Comparison of ENCODE assay signal across 9 mouse cellular contexts in genomic region chr5:34170726-34171125, GRCm38 (mm10). TPM values are rescaled to one million over a fixed set of nuclear protein-coding genes. Genes with fewer than 3 reads are reported as not detected.
DNase-seq lines count a peak whose midpoint lies in the region; ATAC-seq and TF ChIP-seq lines count a peak whose summit lies in the region.
"Had no signal": no experiment of that assay in that cellular context is flagged by ENCODE, and none has a peak within 500 bp of the region (broad histone marks: within the 10 kb centered on the region; RNA-seq: fewer than 3 reads in every experiment).

No protein-coding gene starts in this region.

- WGBS in liver, embryonic 16.5 days (ENCODE audit: insufficient replicate concordance): 54% methylated on average over 4 of the region's 4 CpGs

- peak overlapping the region; percentile 72 for H3K27ac ChIP-seq in cortical plate, adult 2 months (ENCODE audit: insufficient read depth, low read length)
- H3K27ac ChIP-seq in liver, embryonic 16.5 days (ENCODE audit: low read length): peak overlapping the region; percentile 50

- H3K4me3 ChIP-seq in cortical plate, adult 2 months (ENCODE audit: insufficient read depth, low read length): no peak overlapping the region
- no peak overlapping the region for H3K4me3 ChIP-seq in liver, embryonic 16.5 days (ENCODE audit: low read depth, low read length)

- H3K27me3 ChIP-seq in liver, embryonic 16.5 days (ENCODE audit: control insufficient read depth, insufficient read depth, low read depth, low read length): no peaks in the 10 kb centered on the region

- H3K4me2 ChIP-seq in liver, embryonic 16.5 days (ENCODE audit: low read depth, low read length): no peak overlapping the region

- no peak overlapping the region for H3K9ac ChIP-seq in liver, embryonic 16.5 days (ENCODE audit: low read depth, low read length)

- peaks cover 1% of the 10 kb centered on the region; the same call in 1 of the 2 replicates for H3K4me1 ChIP-seq in cortical plate, adult 2 months (ENCODE audit: control insufficient read depth, insufficient read depth, low read length)
- H3K4me1 ChIP-seq in liver, embryonic 16.5 days (ENCODE audit: control insufficient read depth, low read depth, low read length): peaks cover 11% of the 10 kb centered on the region

- H3K9me3 ChIP-seq in liver, embryonic 16.5 days (replicated peaks; ENCODE audit: control insufficient read depth, low read length): no peaks in the 10 kb centered on the region

- no peak for TF ChIP-seq POLR2A in cortical plate, adult 2 months (IDR thresholded peaks at IDR 0.05; ENCODE audit: extremely low read depth, insufficient read depth, low read length)

- no peak for ATAC-seq in liver, embryonic 16.5 days (ENCODE audit: low read depth)

- no peaks in the 10 kb centered on the region; the same call in 1 of the 2 replicates for H3K36me3 ChIP-seq in liver, embryonic 16.5 days (ENCODE audit: control insufficient read depth, insufficient read depth)

- DNase-seq in adrenal gland, postnatal 10 days: peak; percentile 17
- no peak for DNase-seq in adrenal gland, postnatal 4 days (ENCODE audit: low spot score in 2 of 2)
- peak; percentile 32 for DNase-seq in layer of hippocampus, adult 11-12 months (ENCODE audit: low spot score)
- no peak for DNase-seq in layer of hippocampus, adult 9-10 months (ENCODE audit: low spot score)
- DNase-seq in thymus, postnatal 36 days: no peak
- no peak for DNase-seq in yolk sac, embryonic 10.5 days (ENCODE audit: low spot score)
- DNase-seq: adrenal gland, postnatal 25 days had no signal

- TF ChIP-seq CTCF in cortical plate, adult 2 months (IDR thresholded peaks at IDR 0.05; ENCODE audit: extremely low read depth, insufficient read depth, low read length): no peak

RNA-seq across cellular contexts. Expression of gene Haus3, which starts 1.4 kb away (rescaled TPM):
- 1 to 10 TPM; 9.3 to 9.8 TPM for total RNA-seq in adrenal gland, postnatal 10 days (2021)
- 10 to 100 TPM; 12.3 to 14.0 TPM for total RNA-seq in adrenal gland, postnatal 4 days (2021)
- polyA plus RNA-seq in cortical plate, adult 2 months (2012; rRNA removed): 5.5 and 5.7 TPM in 2 replicates
- polyA plus RNA-seq in liver, embryonic 16.5 days (2015; fragmentation: Nextera tagmentation; extraction: Ambion mirVana): 19.8 and 21.9 TPM in 2 replicates

RNA-seq across cellular contexts. Expression of gene Poln, which starts 1.5 kb away (rescaled TPM):
- 10 to 100 TPM; 37.3 to 40.0 TPM for total RNA-seq in adrenal gland, postnatal 10 days (2021)
- 1 to 10 TPM; 1.4 to 3.4 TPM for total RNA-seq in adrenal gland, postnatal 4 days (2021)
- polyA plus RNA-seq in cortical plate, adult 2 months (2012; rRNA removed): 1.4 and 3.1 TPM in 2 replicates
- polyA plus RNA-seq in liver, embryonic 16.5 days (2015; fragmentation: Nextera tagmentation; extraction: Ambion mirVana): 0.48 and 0.71 TPM in 2 replicates

RNA-seq across cellular contexts. Expression of gene Mxd4, which starts 16.8 kb away (rescaled TPM):
- total RNA-seq in adrenal gland, postnatal 10 days (2021): 100 to 1,000 TPM; 140 to 144 TPM
- total RNA-seq in adrenal gland, postnatal 4 days (2021): 100 to 1,000 TPM; 145 to 158 TPM
- polyA plus RNA-seq in cortical plate, adult 2 months (2012; rRNA removed): 93.6 and 95.3 TPM in 2 replicates
- 6.6 and 7.6 TPM in 2 replicates for polyA plus RNA-seq in liver, embryonic 16.5 days (2015; fragmentation: Nextera tagmentation; extraction: Ambion mirVana)

Comparison
In these comparisons a context has a peak if more than half of its experiments do, and no peak if none do; other contexts are left out.
1. DNase-seq: peak in adrenal gland, postnatal 10 days (single experiment) and layer of hippocampus, adult 11-12 months (single experiment); none in adrenal gland, postnatal 4 days (0 of 2), layer of hippocampus, adult 9-10 months (single experiment), thymus, postnatal 36 days (0 of 2) and yolk sac, embryonic 10.5 days (single experiment).
2. RNA of gene Poln, which starts 1.5 kb away (total RNA-seq): 37.3 to 40.0 TPM in adrenal gland, postnatal 10 days; 1.4 to 3.4 TPM in adrenal gland, postnatal 4 days; every median in the first group is over 4 times any median in the second.